In the genomic region with DNA sequence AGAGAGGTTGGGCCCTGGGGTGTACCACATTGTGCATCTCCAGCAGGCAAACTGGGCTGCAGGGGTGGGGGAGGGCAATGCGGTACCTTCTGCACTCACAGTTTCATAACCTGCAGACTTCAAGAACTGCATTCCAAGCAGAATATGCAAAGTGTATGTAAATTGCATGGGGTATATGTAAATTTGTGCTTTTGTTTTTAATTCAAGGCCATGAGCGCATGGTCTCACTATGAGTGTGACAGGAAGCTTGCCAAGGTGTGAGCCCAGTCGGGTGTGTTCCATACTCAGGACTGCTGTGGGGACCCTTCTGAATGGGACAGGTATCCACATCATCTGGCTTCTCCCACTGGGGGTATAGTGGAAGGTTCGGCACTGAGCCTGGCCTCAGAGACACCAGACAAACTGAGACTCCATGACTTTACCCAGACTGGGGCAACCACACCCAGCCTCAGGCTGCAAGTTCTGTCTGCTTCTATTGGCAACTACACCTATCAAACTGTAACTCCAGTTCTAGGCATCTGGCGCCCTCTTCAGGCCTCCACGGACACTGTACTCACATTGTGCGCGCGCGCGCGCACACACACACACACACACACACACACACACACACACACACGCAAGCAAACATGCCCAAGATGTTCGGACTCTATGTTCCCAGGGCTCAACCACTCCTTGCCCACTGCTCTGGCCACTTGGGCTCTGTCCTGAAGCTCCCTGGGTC, we compare ENCODE assay signal across 17 mouse cellular contexts. TPM values are rescaled to one million over a fixed set of nuclear protein-coding genes. Genes with fewer than 3 reads are reported as not detected.
DNase-seq lines count a peak whose midpoint lies in the region; ATAC-seq and TF ChIP-seq lines count a peak whose summit lies in the region.
"Had no signal": no experiment of that assay in that cellular context is flagged by ENCODE, and none has a peak within 500 bp of the region (broad histone marks: within the 10 kb centered on the region; RNA-seq: fewer than 3 reads in every experiment).

No protein-coding gene starts in this region.

- in situ Hi-C loops in CH12.LX (cut with MboI; ENCODE audit: low pct_ligation_motif_present, low pct_unique_long_range_greater_than_20kb, low sequenced_read_pairs): loop anchor here (5.0 kb wide), 1 partner anchor 44 kb away; a partner anchor contains a TSS

- no peak; the same call in 1 of the 2 replicates for TF ChIP-seq RAD21 in CH12.LX (IDR thresholded peaks at IDR 0.05; ENCODE audit: low read depth, low read length)

- H3K4me3 ChIP-seq in liver, embryonic 11.5 days (ENCODE audit: low read depth, low read length): no peak overlapping the region
- H3K4me3 ChIP-seq in CH12.LX (replicated peaks in 1 of 3; ENCODE audit: low read depth in 2 of 3, low read length in 2 of 3, poor library complexity in 1 of 3): peak overlapping the region in 1 of 3 experiments; percentile 7
- no peak overlapping the region for H3K4me3 ChIP-seq in stomach, postnatal 0 days (ENCODE audit: low read depth, low read length)
- H3K4me3 ChIP-seq: embryonic facial prominence, embryonic 13.5 days; gastrocnemius, adult 2 months; heart, embryonic 13.5 days; midbrain, embryonic 10.5 days had no signal

- H3K27me3 ChIP-seq in liver, embryonic 11.5 days (replicated peaks; ENCODE audit: control insufficient read depth, insufficient read depth, low read length): no peaks in the 10 kb centered on the region
- H3K27me3 ChIP-seq in CH12.LX (replicated peaks): no peaks in the 10 kb centered on the region
- H3K27me3 ChIP-seq in stomach, postnatal 0 days (ENCODE audit: control insufficient read depth, insufficient read depth, low read length): no peaks in the 10 kb centered on the region
- H3K27me3 ChIP-seq: embryonic facial prominence, embryonic 13.5 days had no signal

- H3K36me3 ChIP-seq in liver, embryonic 11.5 days (ENCODE audit: control insufficient read depth, insufficient read depth, low read length): no peaks in the 10 kb centered on the region
- peaks cover 48 to 86% of the 10 kb centered on the region in 2 experiments for H3K36me3 ChIP-seq in CH12.LX (replicated peaks in 1 of 2; ENCODE audit: control insufficient read depth in 1 of 2, insufficient read depth in 1 of 2, low read length in 1 of 2)
- H3K36me3 ChIP-seq in stomach, postnatal 0 days (ENCODE audit: control insufficient read depth, insufficient read depth, low read length): no peaks in the 10 kb centered on the region
- H3K36me3 ChIP-seq: embryonic facial prominence, embryonic 13.5 days; heart, embryonic 13.5 days; midbrain, embryonic 10.5 days had no signal

- no peak overlapping the region for H3K9ac ChIP-seq in liver, embryonic 11.5 days (ENCODE audit: low read depth, low read length)
- H3K9ac ChIP-seq in CH12.LX (ENCODE audit: insufficient read depth, low read depth): no peak overlapping the region
- H3K9ac ChIP-seq in stomach, postnatal 0 days (ENCODE audit: low read length): no peak overlapping the region
- H3K9ac ChIP-seq: embryonic facial prominence, embryonic 13.5 days; heart, embryonic 13.5 days had no signal

- 0 out of 2 replicates have a peak, but pooled peaks have one; percentile 19 for TF ChIP-seq POLR2A in CH12.LX (IDR thresholded peaks at IDR 0.05; ENCODE audit: low read depth, low read length)

- peak in 1 of 2 experiments; percentile 30; a peak in 2 of 4 replicates for TF ChIP-seq CTCF in CH12.LX (conservative IDR thresholded peaks at IDR 0.05 in 1 of 2, IDR thresholded peaks at IDR 0.05 in 1 of 2; ENCODE audit: low read depth in 2 of 2, low read length in 2 of 2)
- peak; percentile 28; the same call in 1 of the 2 replicates for TF ChIP-seq CTCF in stomach, postnatal 0 days (IDR thresholded peaks at IDR 0.05; ENCODE audit: low read depth)

- H3K79me2 ChIP-seq in CH12.LX (replicated peaks; ENCODE audit: control insufficient read depth, extremely low read depth, insufficient read depth, poor library complexity, severe bottlenecking): no peaks in the 10 kb centered on the region

- WGBS in liver, embryonic 11.5 days: 94% methylated on average over 14 of the region's 14 CpGs
- 95% methylated on average over 14 of the region's 14 CpGs for WGBS in stomach, postnatal 0 days

- peak; percentile 89 for TF ChIP-seq EP300 in CH12.LX (IDR thresholded peaks at IDR 0.05; ENCODE audit: low read length)
- no peak for TF ChIP-seq EP300 in stomach, postnatal 0 days (optimal IDR thresholded peaks at IDR 0.05)

- no peak for ATAC-seq in liver, embryonic 11.5 days (replicated peaks; ENCODE audit: low FRiP score)
- peak; percentile 74 for ATAC-seq in activated CD4-positive, CD25-positive, alpha-beta regulatory T cell, adult 4 months
- no peak for ATAC-seq in stomach, postnatal 0 days (ENCODE audit: low FRiP score, low TSS enrichment)
- ATAC-seq: forebrain, embryonic 16.5 days had no signal

- no peak overlapping the region for H3K27ac ChIP-seq in liver, embryonic 11.5 days (ENCODE audit: low read depth, low read length)
- H3K27ac ChIP-seq in CH12.LX (ENCODE audit: insufficient read depth, low read depth): peak overlapping the region; percentile 74
- no peak overlapping the region for H3K27ac ChIP-seq in stomach, postnatal 0 days (replicated peaks)
- H3K27ac ChIP-seq: embryonic facial prominence, embryonic 13.5 days; gastrocnemius, adult 2 months; heart, embryonic 13.5 days; midbrain, embryonic 10.5 days had no signal

- no peaks in the 10 kb centered on the region for H3K9me3 ChIP-seq in liver, embryonic 11.5 days (ENCODE audit: control insufficient read depth, low read length)
- H3K9me3 ChIP-seq in CH12.LX (replicated peaks; ENCODE audit: low read length): peaks cover 16% of the 10 kb centered on the region
- no peaks in the 10 kb centered on the region for H3K9me3 ChIP-seq in stomach, postnatal 0 days (ENCODE audit: control insufficient read depth, low read length)
- H3K9me3 ChIP-seq: embryonic facial prominence, embryonic 13.5 days; heart, embryonic 13.5 days; midbrain, embryonic 10.5 days had no signal

- peaks cover 30% of the 10 kb centered on the region for H3K4me1 ChIP-seq in liver, embryonic 11.5 days (replicated peaks; ENCODE audit: control insufficient read depth, insufficient read depth, low read length)
- H3K4me1 ChIP-seq in CH12.LX (ENCODE audit: control insufficient read depth in 1 of 2, insufficient read depth in 2 of 2): peaks cover 48 to 68% of the 10 kb centered on the region in 2 experiments
- peaks cover 9% of the 10 kb centered on the region for H3K4me1 ChIP-seq in stomach, postnatal 0 days (replicated peaks; ENCODE audit: control insufficient read depth, insufficient read depth)

- H3K4me2 ChIP-seq in liver, embryonic 11.5 days: no peak overlapping the region
- H3K4me2 ChIP-seq in CH12.LX (ENCODE audit: insufficient read depth, low read depth, poor library complexity, severe bottlenecking): no peak overlapping the region
- no peak overlapping the region for H3K4me2 ChIP-seq in stomach, postnatal 0 days (replicated peaks; ENCODE audit: low read depth)
- H3K4me2 ChIP-seq: embryonic facial prominence, embryonic 13.5 days; heart, embryonic 13.5 days had no signal

- peak; percentile 23 for DNase-seq in liver
- DNase-seq in liver, embryonic 11.5 days (ENCODE audit: low spot score): no peak
- peak; percentile 86 for DNase-seq in CH12.LX (ENCODE audit: extremely low read depth)
- no peak for DNase-seq in stomach, postnatal 0 days (ENCODE audit: low spot score)
- DNase-seq in kidney, postnatal 14 days: no peak
- DNase-seq in heart, postnatal 4 days: no peak
- DNase-seq: adrenal gland, adult 2 months; cerebellum, adult 11-12 months; gastrocnemius, adult 2 months; heart, postnatal 36 days; lung, postnatal 36 days; thymus, adult 18-20 months had no signal

- dilution Hi-C loops in CH12.LX (cut with MboI; ENCODE audit: extremely low pct_ligation_motif_present, extremely low pct_unique_long_range_greater_than_20kb, low sequenced_read_pairs): no loop called here

TF ChIP-seq in CH12.LX, 34 proteins besides CTCF, POLR2A, EP300 and RAD21 (continues in another document):
- TF ChIP-seq MYC (IDR thresholded peaks at IDR 0.05; ENCODE audit: low read depth, low read length): peak; percentile 94
- no peak for TF ChIP-seq ZNF384 (IDR thresholded peaks at IDR 0.05; ENCODE audit: low read depth, low read length)
- TF ChIP-seq PAX5 (IDR thresholded peaks at IDR 0.05; ENCODE audit: low read length): no peak
- peak; percentile 95 for TF ChIP-seq JUND (conservative IDR thresholded peaks at IDR 0.05; ENCODE audit: low read depth, low read length)
- TF ChIP-seq CHD2 (IDR thresholded peaks at IDR 0.05; ENCODE audit: low read length): no peak
- peak; percentile 86 for TF ChIP-seq MAX (IDR thresholded peaks at IDR 0.05; ENCODE audit: low read length)
- peak; percentile 80 for TF ChIP-seq TCF12 (IDR thresholded peaks at IDR 0.05; ENCODE audit: low read depth, low read length)
- peak; percentile 62; the same call in 1 of the 2 replicates for TF ChIP-seq MAFK (IDR thresholded peaks at IDR 0.05; ENCODE audit: insufficient replicate concordance, low read length)
- peak; percentile 98 for TF ChIP-seq JUN (IDR thresholded peaks at IDR 0.05; ENCODE audit: insufficient read depth, low read depth, low read length)
- TF ChIP-seq MAZ (IDR thresholded peaks at IDR 0.05; ENCODE audit: low read depth, low read length): peak; percentile 24; the same call in 1 of the 2 replicates
- TF ChIP-seq MXI1 (IDR thresholded peaks at IDR 0.05; ENCODE audit: low read depth, low read length): 0 out of 2 replicates have a peak, but pooled peaks have one; percentile 54
- 0 out of 2 replicates have a peak, but pooled peaks have one; percentile 39 for TF ChIP-seq E2F4 (IDR thresholded peaks at IDR 0.05; ENCODE audit: insufficient replicate concordance, low read depth, low read length)
- peak; percentile 82 for TF ChIP-seq SIN3A (IDR thresholded peaks at IDR 0.05; ENCODE audit: low read length)

RNA-seq across cellular contexts. Expression of a gene that starts 31.5 kb away (rescaled TPM):
- polyA plus RNA-seq in liver, embryonic 11.5 days (2014; fragmentation: Nextera tagmentation; extraction: Ambion mirVana): 208 and 209 TPM in 2 replicates
- total RNA-seq in CH12.LX (2012; rRNA removed): 91.4 and 93.9 TPM in 2 replicates
- 96.4 and 103 TPM in 2 replicates for total RNA-seq in CH12.LX (2014; rRNA removed)
- polyA plus RNA-seq in CH12.LX (2012; ENCODE audit: insufficient read length, low read depth): 140 and 164 TPM in 2 replicates
- polyA plus RNA-seq in activated CD4-positive, CD25-positive, alpha-beta regulatory T cell, adult 4 months (2017; shearing (Covaris generic)): 10 to 100 TPM; 14.9 to 18.2 TPM
- polyA plus RNA-seq in stomach, postnatal 0 days (2015; fragmentation: Nextera tagmentation; extraction: Ambion mirVana): 132 and 133 TPM in 2 replicates
- 10 to 100 TPM; 76.4 to 80.4 TPM for total RNA-seq in heart, postnatal 4 days (2021)

RNA-seq across cellular contexts. Expression of a gene that starts 41.8 kb away (rescaled TPM):
- polyA plus RNA-seq in liver, embryonic 11.5 days (2014; fragmentation: Nextera tagmentation; extraction: Ambion mirVana): 7.2 and 8.1 TPM in 2 replicates
- total RNA-seq in CH12.LX (2012; rRNA removed): 73.2 and 93.9 TPM in 2 replicates
- 53.9 and 55.3 TPM in 2 replicates for total RNA-seq in CH12.LX (2014; rRNA removed)
- polyA plus RNA-seq in CH12.LX (2012; ENCODE audit: insufficient read length, low read depth): 61.8 and 70.7 TPM in 2 replicates
- 1 to 10 TPM; 3.5 to 5.7 TPM for polyA plus RNA-seq in activated CD4-positive, CD25-positive, alpha-beta regulatory T cell, adult 4 months (2017; shearing (Covaris generic))
- polyA plus RNA-seq in stomach, postnatal 0 days (2015; fragmentation: Nextera tagmentation; extraction: Ambion mirVana): 13.8 and 14.9 TPM in 2 replicates
- total RNA-seq in heart, postnatal 4 days (2021): 1 to 10 TPM; 1.8 to 2.4 TPM

Comparison
In these comparisons a context has a peak if more than half of its experiments do, and no peak if none do; other contexts are left out.
1. DNase-seq: peak in liver (single experiment) and CH12.LX (single experiment); none in liver, embryonic 11.5 days (single experiment), stomach, postnatal 0 days (single experiment), kidney, postnatal 14 days (single experiment) and heart, postnatal 4 days (single experiment).